Mouse (Mus musculus): ENCODE results near the gene Plk5. TPM values are rescaled to one million over a fixed set of nuclear protein-coding genes. Genes with fewer than 3 reads are reported as not detected.

Gene Plk5
- polyA plus RNA-seq, 2 experiments, result 0.48 to 1.9 TPM

GRCm38 (mm10) chr10:80385310-80385709, 29.1 kb downstream of the Plk5 start:
- peaks cover 42% of the 10 kb centered on the region for H3K36me3 ChIP-seq (ENCODE audit: control insufficient read depth, insufficient read depth, low read length)
- H3K27me3 ChIP-seq (ENCODE audit: control insufficient read depth, insufficient read depth, low read length), result no peaks in the 10 kb centered on the region
- TF ChIP-seq POLR2A (IDR thresholded peaks at IDR 0.05; ENCODE audit: borderline replicate concordance, extremely low read depth, insufficient read depth, insufficient read length), result no peak
- H3K4me1 ChIP-seq (ENCODE audit: control insufficient read depth, insufficient read depth, low read length), result peaks cover 23% of the 10 kb centered on the region
- peak overlapping the region; percentile 90 for H3K4me2 ChIP-seq (replicated peaks; ENCODE audit: low read depth, low read length, severe bottlenecking)
- ATAC-seq (ENCODE audit: low FRiP score, low read depth) (no peak), DNase-seq (ENCODE audit: low spot score) (no peak)
- WGBS, result 8% methylated on average over 7 of the region's 7 CpGs
- H3K27ac ChIP-seq (replicated peaks; ENCODE audit: low read depth, low read length), result peak overlapping the region; percentile 87
- peak overlapping the region; percentile 89 for H3K9ac ChIP-seq (ENCODE audit: low read depth, low read length, severe bottlenecking)
- H3K9me3 ChIP-seq (ENCODE audit: control insufficient read depth, low read length), result no peaks in the 10 kb centered on the region
- peak overlapping the region; percentile 87 for H3K4me3 ChIP-seq (replicated peaks; ENCODE audit: low read length)

GRCm38 (mm10) chr10:80385811-80386734, 29.8 kb downstream of the Plk5 start:
- Histone ChIP-seq H3K36me3 (ENCODE audit: control insufficient read depth, insufficient read depth, low read length) (peaks cover 41% of the 10 kb centered on the region), H3K9ac (ENCODE audit: low read depth, low read length, severe bottlenecking) (peak overlapping the region; percentile 89), H3K4me1 (ENCODE audit: control insufficient read depth, insufficient read depth, low read length) (peaks cover 23% of the 10 kb centered on the region), H3K4me2 (replicated peaks; ENCODE audit: low read depth, low read length, severe bottlenecking) (peak overlapping the region; percentile 90), H3K4me3 (replicated peaks; ENCODE audit: low read length) (peak overlapping the region; percentile 87), H3K27me3 (ENCODE audit: control insufficient read depth, insufficient read depth, low read length) (no peaks in the 10 kb centered on the region), H3K9me3 (ENCODE audit: control insufficient read depth, low read length) (no peaks in the 10 kb centered on the region), H3K27ac (replicated peaks; ENCODE audit: low read depth, low read length) (peak overlapping the region; percentile 87)
- peak; percentile 45 for ATAC-seq (ENCODE audit: low FRiP score, low read depth)
- 0 out of 2 replicates have a peak, but pooled peaks have one; percentile 12 for TF ChIP-seq POLR2A (IDR thresholded peaks at IDR 0.05; ENCODE audit: borderline replicate concordance, extremely low read depth, insufficient read depth, insufficient read length)
- 1% methylated on average over 31 of the region's 34 CpGs for WGBS
- DNase-seq (ENCODE audit: low spot score), result peak; percentile 64

- H3K36me3 ChIP-seq (ENCODE audit: control insufficient read depth, insufficient read depth, low read length), result peaks cover 41% of the 10 kb centered on the region
- H3K9me3 ChIP-seq (ENCODE audit: control insufficient read depth, low read length), result no peaks in the 10 kb centered on the region
- no peaks in the 10 kb centered on the region for H3K27me3 ChIP-seq (ENCODE audit: control insufficient read depth, insufficient read depth, low read length)
- TF ChIP-seq POLR2A (IDR thresholded peaks at IDR 0.05; ENCODE audit: borderline replicate concordance, extremely low read depth, insufficient read depth, insufficient read length), result no peak
- 0% methylated on average over 36 of the region's 94 CpGs for WGBS
- peaks cover 23% of the 10 kb centered on the region for H3K4me1 ChIP-seq (ENCODE audit: control insufficient read depth, insufficient read depth, low read length)
- H3K4me3 ChIP-seq (replicated peaks; ENCODE audit: low read length), result peak overlapping the region; percentile 87
- H3K4me2 ChIP-seq (replicated peaks; ENCODE audit: low read depth, low read length, severe bottlenecking), result peak overlapping the region; percentile 90
- peak overlapping the region; percentile 87 for H3K27ac ChIP-seq (replicated peaks; ENCODE audit: low read depth, low read length)
- DNase-seq (ENCODE audit: low spot score) (no peak), ATAC-seq (ENCODE audit: low FRiP score, low read depth) (no peak)
- H3K9ac ChIP-seq (ENCODE audit: low read depth, low read length, severe bottlenecking), result peak overlapping the region; percentile 89
Observed at GRCm38 (mm10) chr10:80386735-80387471, 30.6 kb downstream of the Plk5 start.

GRCm38 (mm10) chr10:80387522-80387959, 31.3 kb downstream of the Plk5 start, which contains the start of gene Mex3d:
TSS of gene Mex3d (minus strand) at chr10:80387659.
- H3K27me3 ChIP-seq (ENCODE audit: control insufficient read depth, insufficient read depth, low read length), result no peaks in the 10 kb centered on the region
- no peaks in the 10 kb centered on the region for H3K9me3 ChIP-seq (ENCODE audit: control insufficient read depth, low read length)
- peak; percentile 84 for TF ChIP-seq POLR2A (IDR thresholded peaks at IDR 0.05; ENCODE audit: borderline replicate concordance, extremely low read depth, insufficient read depth, insufficient read length)
- DNase-seq (ENCODE audit: low spot score), result peak; percentile 84
- peak within 1 kb of the TSS; percentile 87 for H3K4me3 ChIP-seq (replicated peaks; ENCODE audit: low read length)
- H3K4me1 ChIP-seq (ENCODE audit: control insufficient read depth, insufficient read depth, low read length), result peaks cover 23% of the 10 kb centered on the region
- H3K4me2 ChIP-seq (replicated peaks; ENCODE audit: low read depth, low read length, severe bottlenecking), result peak within 1 kb of the TSS; percentile 91
- peak; percentile 74 for ATAC-seq (ENCODE audit: low FRiP score, low read depth)
- H3K36me3 ChIP-seq (ENCODE audit: control insufficient read depth, insufficient read depth, low read length), result peaks cover 41% of the 10 kb centered on the region
- H3K27ac ChIP-seq (replicated peaks; ENCODE audit: low read depth, low read length), result peak within 1 kb of the TSS; percentile 87
- H3K9ac ChIP-seq (ENCODE audit: low read depth, low read length, severe bottlenecking), result peak within 1 kb of the TSS; percentile 89
- WGBS, result 0% methylated on average over 6 of the region's 61 CpGs

- H3K27ac ChIP-seq (replicated peaks; ENCODE audit: low read depth, low read length), result no peak overlapping the region
- no peak for TF ChIP-seq POLR2A (IDR thresholded peaks at IDR 0.05; ENCODE audit: borderline replicate concordance, extremely low read depth, insufficient read depth, insufficient read length)
Observed at GRCm38 (mm10) chr10:80388731-80389130, 32.5 kb downstream of the Plk5 start.

More at GRCm38 (mm10) chr10:80388731-80389130, 32.5 kb downstream of the Plk5 start:
- no peak overlapping the region for H3K9ac ChIP-seq (ENCODE audit: low read depth, low read length, severe bottlenecking)
- DNase-seq (ENCODE audit: low spot score) (no peak), ATAC-seq (ENCODE audit: low FRiP score, low read depth) (no peak)
- H3K4me1 ChIP-seq (ENCODE audit: control insufficient read depth, insufficient read depth, low read length), result peaks cover 23% of the 10 kb centered on the region
- H3K27me3 ChIP-seq (ENCODE audit: control insufficient read depth, insufficient read depth, low read length), result no peaks in the 10 kb centered on the region
- H3K4me3 ChIP-seq (replicated peaks; ENCODE audit: low read length), result no peak overlapping the region
- WGBS, result 11% methylated on average over 2 of the region's 2 CpGs
- H3K4me2 ChIP-seq (replicated peaks; ENCODE audit: low read depth, low read length, severe bottlenecking), result no peak overlapping the region
- H3K9me3 ChIP-seq (ENCODE audit: control insufficient read depth, low read length), result no peaks in the 10 kb centered on the region
- H3K36me3 ChIP-seq (ENCODE audit: control insufficient read depth, insufficient read depth, low read length), result peaks cover 42% of the 10 kb centered on the region
